Mouse (Mus musculus): ENCODE measurements around the gene Ctdspl.

GRCm38 (mm10) chr9:118969810-118970209 lies 43.6 kb downstream of the Ctdspl start:
- TF ChIP-seq EP300 (IDR thresholded peaks at IDR 0.05; ENCODE audit: low read depth) (no peak), CTCF (IDR thresholded peaks at IDR 0.05; ENCODE audit: low read depth) (no peak)
